Mouse (Mus musculus) intestine, embryonic 16.5 days (tissue): ENCODE data around the gene Asb1. TPM values are rescaled to one million over a fixed set of nuclear protein-coding genes. Genes with fewer than 3 reads are reported as not detected.

ENCODE experiments used
- ATAC-seq: fragments of 200-750 bp; cut with Nextera tagmentation; 2 replicates; pipeline ENCODE4 v1.8.0; 2017; ENCODE audit warnings: moderate TSS enrichment, moderate library complexity
- H3K27ac ChIP-seq: fragments of 300-500 bp; sonication (generic); 2 replicates; pipeline ENCODE4 v1.5.1; 2014; ENCODE audit warnings: mild to moderate bottlenecking, low read length
- H3K27me3 ChIP-seq: fragments of 300-500 bp; sonication (generic); replicated peaks from 2 replicates; pipeline ENCODE4 v1.6.1; 2014; ENCODE audit warnings: low read length, control low read depth, mixed read lengths; ENCODE audit not compliant: control insufficient read depth, insufficient read depth
- H3K36me3 ChIP-seq: fragments of 300-500 bp; sonication (generic); 2 replicates; pipeline ENCODE4 v1.6.1; 2014; ENCODE audit warnings: low read length, control low read depth; ENCODE audit not compliant: control insufficient read depth, insufficient read depth
- H3K4me1 ChIP-seq: fragments of 300-500 bp; sonication (generic); 2 replicates; pipeline ENCODE4 v1.6.1; 2014; ENCODE audit warnings: low read length, control low read depth, mixed read lengths; ENCODE audit not compliant: control insufficient read depth, insufficient read depth
- H3K4me2 ChIP-seq: fragments of 300-500 bp; sonication (generic); 2 replicates; pipeline ENCODE4 v1.6.1; 2014; ENCODE audit warnings: low read depth, low read length, control low read depth
- H3K4me3 ChIP-seq: fragments of 300-500 bp; sonication (generic); 2 replicates; pipeline ENCODE4 v1.5.1; 2014; ENCODE audit warnings: mild to moderate bottlenecking, low read length
- H3K9ac ChIP-seq: fragments of 300-500 bp; sonication (generic); 2 replicates; pipeline ENCODE4 v1.6.1; 2014; ENCODE audit warnings: low read depth, low read length
- H3K9me3 ChIP-seq: fragments of 300-500 bp; sonication (generic); 2 replicates; pipeline ENCODE4 v1.6.1; 2016; ENCODE audit warnings: low read length, control low read depth; ENCODE audit not compliant: control insufficient read depth
- WGBS: fragments of 180-500 bp; shearing (Covaris S2); extraction: QIAGEN DNeasy Blood & Tissue Kit; methylation state at CpG from one replicate; pipeline ENCODE4 v1.1.7; 2014; 5-methylcytosine and 5-hydroxymethylcytosine counted together
- polyA plus RNA-seq: library from polyadenylated mRNA; unstranded; fragments of >200 nt; fragmentation: Nextera tagmentation; extraction: Ambion mirVana; gene quantifications from 2 replicates; pipeline ENCODE4 v1.2.1, GENCODE M21; 2015

Gene Asb1
- polyA plus RNA-seq, 1 experiment from 2014 or later = 3.1 TPM

- Histone ChIP-seq H3K4me1 (no peaks in the 10 kb centered on the region), H3K9me3 (no peaks in the 10 kb centered on the region), H3K4me3 (no peak overlapping the region), H3K9ac (no peak overlapping the region), H3K36me3 (no peaks in the 10 kb centered on the region), H3K4me2 (no peak overlapping the region), H3K27ac (no peak overlapping the region), H3K27me3 (no peaks in the 10 kb centered on the region)
- no peak for ATAC-seq
- 86% methylated on average over 4 of the region's 4 CpGs for WGBS
Measured at GRCm38 (mm10) chr1:91562977-91563590, 22.7 kb downstream of the Asb1 start.

- H3K27ac ChIP-seq = no peak overlapping the region
- H3K4me2 ChIP-seq = no peak overlapping the region
- 54% methylated on average over 3 of the region's 3 CpGs for WGBS
- no peak for ATAC-seq
- H3K4me1 ChIP-seq = no peaks in the 10 kb centered on the region
- no peak overlapping the region for H3K9ac ChIP-seq
- H3K9me3 ChIP-seq = no peaks in the 10 kb centered on the region
- no peaks in the 10 kb centered on the region for H3K27me3 ChIP-seq
- H3K4me3 ChIP-seq = no peak overlapping the region
- H3K36me3 ChIP-seq = no peaks in the 10 kb centered on the region
Measured at GRCm38 (mm10) chr1:91564004-91564403, 23.7 kb downstream of the Asb1 start.

GRCm38 (mm10) chr1:91564598-91564997 is 24.3 kb downstream of the Asb1 start:
- H3K9ac ChIP-seq = no peak overlapping the region
- ATAC-seq = no peak
- 53% methylated on average over 6 of the region's 6 CpGs for WGBS
- H3K4me2 ChIP-seq = no peak overlapping the region
- H3K36me3 ChIP-seq = no peaks in the 10 kb centered on the region
- H3K4me3 ChIP-seq = no peak overlapping the region
- H3K27me3 ChIP-seq = no peaks in the 10 kb centered on the region
- H3K9me3 ChIP-seq = no peaks in the 10 kb centered on the region
- H3K27ac ChIP-seq = no peak overlapping the region
- H3K4me1 ChIP-seq = no peaks in the 10 kb centered on the region

GRCm38 (mm10) chr1:91567269-91567668 is 26.9 kb downstream of the Asb1 start:
- Histone ChIP-seq H3K36me3 (no peaks in the 10 kb centered on the region), H3K27me3 (no peaks in the 10 kb centered on the region), H3K4me1 (no peaks in the 10 kb centered on the region), H3K27ac (no peak overlapping the region), H3K9ac (no peak overlapping the region), H3K9me3 (no peaks in the 10 kb centered on the region), H3K4me2 (no peak overlapping the region), H3K4me3 (no peak overlapping the region)
- 82% methylated on average over 2 of the region's 2 CpGs for WGBS
- ATAC-seq = no peak

GRCm38 (mm10) chr1:91572458-91572857 is 32.1 kb downstream of the Asb1 start:
- WGBS = 82% methylated on average over 10 of the region's 10 CpGs
- Histone ChIP-seq H3K36me3 (no peaks in the 10 kb centered on the region), H3K4me3 (no peak overlapping the region), H3K4me2 (no peak overlapping the region), H3K27me3 (no peaks in the 10 kb centered on the region), H3K9me3 (no peaks in the 10 kb centered on the region), H3K4me1 (no peaks in the 10 kb centered on the region), H3K9ac (no peak overlapping the region), H3K27ac (no peak overlapping the region)
- ATAC-seq = no peak

- H3K27ac ChIP-seq = no peak overlapping the region
- WGBS = 63% methylated on average over 3 of the region's 3 CpGs
- no peaks in the 10 kb centered on the region for H3K36me3 ChIP-seq
- H3K4me3 ChIP-seq = no peak overlapping the region
- no peak overlapping the region for H3K4me2 ChIP-seq
- peaks cover 10% of the 10 kb centered on the region for H3K4me1 ChIP-seq
- no peaks in the 10 kb centered on the region for H3K9me3 ChIP-seq
- no peak for ATAC-seq
- no peaks in the 10 kb centered on the region for H3K27me3 ChIP-seq
- no peak overlapping the region for H3K9ac ChIP-seq
Measured at GRCm38 (mm10) chr1:91574208-91574607, 33.9 kb downstream of the Asb1 start.

- peak overlapping the region; percentile 52 for H3K27ac ChIP-seq
- no peaks in the 10 kb centered on the region for H3K36me3 ChIP-seq
- ATAC-seq = peak; percentile 88
- no peak overlapping the region for H3K4me2 ChIP-seq
- no peaks in the 10 kb centered on the region for H3K27me3 ChIP-seq
- no peaks in the 10 kb centered on the region for H3K9me3 ChIP-seq
- H3K4me1 ChIP-seq = peaks cover 10% of the 10 kb centered on the region
- 36% methylated on average over 7 of the region's 7 CpGs for WGBS
- H3K9ac ChIP-seq = no peak overlapping the region
- no peak overlapping the region for H3K4me3 ChIP-seq
Measured at GRCm38 (mm10) chr1:91577883-91578517, 37.7 kb downstream of the Asb1 start.

- no peak overlapping the region for H3K9ac ChIP-seq
- H3K27me3 ChIP-seq = no peaks in the 10 kb centered on the region
- ATAC-seq = no peak
- WGBS = 59% methylated on average over 2 of the region's 2 CpGs
- H3K27ac ChIP-seq = no peak overlapping the region
- H3K4me3 ChIP-seq = no peak overlapping the region
- peaks cover 10% of the 10 kb centered on the region for H3K4me1 ChIP-seq
- H3K9me3 ChIP-seq = no peaks in the 10 kb centered on the region
- no peaks in the 10 kb centered on the region for H3K36me3 ChIP-seq
- H3K4me2 ChIP-seq = no peak overlapping the region
Measured at GRCm38 (mm10) chr1:91580503-91580902, 40.2 kb downstream of the Asb1 start.

- 65% methylated on average over 2 of the region's 2 CpGs for WGBS
- Histone ChIP-seq H3K27me3 (no peaks in the 10 kb centered on the region), H3K4me2 (no peak overlapping the region), H3K36me3 (no peaks in the 10 kb centered on the region), H3K9me3 (no peaks in the 10 kb centered on the region), H3K27ac (no peak overlapping the region), H3K9ac (no peak overlapping the region), H3K4me3 (no peak overlapping the region), H3K4me1 (peaks cover 10% of the 10 kb centered on the region)
- no peak for ATAC-seq
Measured at GRCm38 (mm10) chr1:91581206-91581605, 40.9 kb downstream of the Asb1 start.
